Mouse (Mus musculus) stomach, postnatal 0 days (tissue): Measurements from ENCODE around the gene Zic3. TPM values are rescaled to one million over a fixed set of nuclear protein-coding genes. Genes with fewer than 3 reads are reported as not detected.

Source experiments
- ATAC-seq: fragments of 200-750 bp; cut with Nextera tagmentation; 2 replicates; pipeline ENCODE4 v1.8.0; 2017; ENCODE audit not compliant: low FRiP score, low TSS enrichment
- DNase-seq: peaks from one replicate; pipeline ENCODE4 v3.0.0-alpha.2; 2016; ENCODE audit warnings: low spot score
- H3K27ac ChIP-seq: fragments of 300-500 bp; sonication (generic); replicated peaks from 2 replicates; pipeline ENCODE4 v1.5.1; 2014; ENCODE audit warnings: mild to moderate bottlenecking, control low read depth
- H3K27me3 ChIP-seq: fragments of 300-500 bp; sonication (generic); 2 replicates; pipeline ENCODE4 v1.6.1; 2014; ENCODE audit warnings: low read length; ENCODE audit not compliant: control insufficient read depth, insufficient read depth
- H3K36me3 ChIP-seq: fragments of 300-500 bp; sonication (generic); 2 replicates; pipeline ENCODE4 v1.6.1; 2014; ENCODE audit warnings: low read length, mixed read lengths; ENCODE audit not compliant: control insufficient read depth, insufficient read depth
- H3K4me1 ChIP-seq: fragments of 300-500 bp; sonication (generic); replicated peaks from 2 replicates; pipeline ENCODE4 v1.6.1; 2014; ENCODE audit warnings: antibody characterized with exemption; ENCODE audit not compliant: control insufficient read depth, insufficient read depth
- H3K4me2 ChIP-seq: fragments of 300-500 bp; sonication (generic); replicated peaks from 2 replicates; pipeline ENCODE4 v1.6.1; 2014; ENCODE audit warnings: low read depth, mild to moderate bottlenecking, control low read depth, moderate library complexity
- H3K4me3 ChIP-seq: fragments of 300-500 bp; sonication (generic); 2 replicates; pipeline ENCODE4 v1.5.1; 2014; ENCODE audit warnings: low read depth, low read length, control low read depth
- H3K9ac ChIP-seq: fragments of 300-500 bp; sonication (generic); 2 replicates; pipeline ENCODE4 v1.6.1; 2014; ENCODE audit warnings: mild to moderate bottlenecking, low read length, control low read depth, mixed read lengths
- H3K9me3 ChIP-seq: fragments of 300-500 bp; sonication (generic); 2 replicates; pipeline ENCODE4 v1.6.1; 2016; ENCODE audit warnings: low read length; ENCODE audit not compliant: control insufficient read depth
- CTCF ChIP-seq: IDR thresholded peaks from 2 replicates; pipeline ENCODE4 v1.5.1; 2016; ENCODE audit warnings: antibody characterized with exemption, low read depth, mild to moderate bottlenecking, moderate library complexity
- EP300 ChIP-seq: optimal IDR thresholded peaks from 2 replicates; pipeline ENCODE3; 2016; ENCODE audit warnings: antibody characterized with exemption
- WGBS: fragments of 180-500 bp; shearing (Covaris S2); extraction: QIAGEN DNeasy Blood & Tissue Kit; methylation state at CpG from one replicate; pipeline ENCODE4 v1.1.7; 2014; 5-methylcytosine and 5-hydroxymethylcytosine counted together
- polyA plus RNA-seq: library from polyadenylated mRNA; unstranded; fragments of >200 nt; fragmentation: Nextera tagmentation; extraction: Ambion mirVana; gene quantifications from 2 replicates; pipeline ENCODE4 v1.2.1, GENCODE M21; 2015

The Zic3 gene
- polyA plus RNA-seq, 1 experiment from 2014 or later, result not detected

- Histone ChIP-seq H3K9me3 (no peaks in the 10 kb centered on the region), H3K36me3 (no peaks in the 10 kb centered on the region), H3K27me3 (no peaks in the 10 kb centered on the region), H3K4me3 (peak overlapping the region; percentile 26), H3K9ac (no peak overlapping the region), H3K27ac (no peak overlapping the region), H3K4me2 (peak overlapping the region; percentile 40), H3K4me1 (no peaks in the 10 kb centered on the region)
- TF ChIP-seq CTCF (no peak), EP300 (no peak)
- DNase-seq (no peak), ATAC-seq (no peak)
- 19% methylated on average over 58 of the region's 70 CpGs for WGBS
These were observed 15.8 kb downstream of the Zic3 start for GRCm38 (mm10) chrX:58038061-58039007.

- no peaks in the 10 kb centered on the region for H3K9me3 ChIP-seq
- H3K4me2 ChIP-seq, result no peak overlapping the region
- 39% methylated on average over 4 of the region's 4 CpGs for WGBS
- H3K4me1 ChIP-seq, result no peaks in the 10 kb centered on the region
- ATAC-seq, result no peak
- H3K36me3 ChIP-seq, result no peaks in the 10 kb centered on the region
- no peak for TF ChIP-seq CTCF
- TF ChIP-seq EP300, result no peak
- H3K27ac ChIP-seq, result no peak overlapping the region
- no peak overlapping the region for H3K4me3 ChIP-seq
- no peak for DNase-seq
- H3K9ac ChIP-seq, result no peak overlapping the region
- H3K27me3 ChIP-seq, result no peaks in the 10 kb centered on the region
These were observed 17.2 kb downstream of the Zic3 start for GRCm38 (mm10) chrX:58039703-58040102.

GRCm38 (mm10) chrX:58041865-58042264, 19.4 kb downstream of the Zic3 start:
- Histone ChIP-seq H3K36me3 (no peaks in the 10 kb centered on the region), H3K27ac (no peak overlapping the region), H3K4me1 (no peaks in the 10 kb centered on the region), H3K9me3 (no peaks in the 10 kb centered on the region), H3K9ac (no peak overlapping the region), H3K4me2 (no peak overlapping the region), H3K4me3 (no peak overlapping the region), H3K27me3 (no peaks in the 10 kb centered on the region)
- ATAC-seq (no peak), DNase-seq (no peak)
- 46% methylated on average over 3 of the region's 3 CpGs for WGBS
- no peak for TF ChIP-seq CTCF
- TF ChIP-seq EP300, result no peak

DNA sequence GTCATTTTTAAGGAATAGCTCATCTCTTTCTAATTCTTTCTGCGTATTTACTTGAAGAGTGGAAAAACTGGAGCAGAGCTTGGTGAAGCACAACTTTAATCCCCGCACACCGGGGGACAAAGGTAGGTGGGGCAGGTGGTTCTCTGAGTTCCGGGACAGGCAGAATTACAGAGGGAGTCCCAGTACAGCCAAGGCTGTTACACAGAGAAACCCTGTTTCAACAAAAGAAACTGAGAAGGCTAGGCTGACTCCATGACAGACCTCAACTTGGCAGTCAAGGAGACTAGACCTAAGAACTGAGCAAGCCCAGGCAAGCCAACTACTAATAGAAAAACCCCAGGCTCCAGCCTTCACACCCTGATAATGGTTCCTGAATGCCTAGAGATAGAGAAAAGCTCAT, 20.0 kb downstream of the Zic3 start:
- ATAC-seq (no peak), DNase-seq (no peak)
- WGBS, result 67% methylated on average over 4 of the region's 4 CpGs
- Histone ChIP-seq H3K4me2 (no peak overlapping the region), H3K9me3 (no peaks in the 10 kb centered on the region), H3K36me3 (no peaks in the 10 kb centered on the region), H3K27me3 (no peaks in the 10 kb centered on the region), H3K27ac (no peak overlapping the region), H3K4me3 (no peak overlapping the region), H3K9ac (no peak overlapping the region), H3K4me1 (no peaks in the 10 kb centered on the region)
- TF ChIP-seq EP300 (no peak), CTCF (no peak)
